Mouse (Mus musculus) embryonic facial prominence, embryonic 14.5 days (tissue): ENCODE measurements around the gene Dkc1. TPM values are rescaled to one million over a fixed set of nuclear protein-coding genes. Genes with fewer than 3 reads are reported as not detected.

Source experiments
- ATAC-seq: fragments of 200-750 bp; cut with Nextera tagmentation; 2 replicates; pipeline ENCODE4 v1.8.0; 2017; ENCODE audit warnings: low read depth, moderate number of reproducible peaks, moderate TSS enrichment
- DNase-seq: peaks from one replicate; pipeline ENCODE4 v3.0.0-alpha.2; 2015; ENCODE audit warnings: low spot score
- H3K27ac ChIP-seq: fragments of 300-500 bp; sonication (generic); replicated peaks from 2 replicates; pipeline ENCODE4 v1.5.1; 2014; ENCODE audit warnings: low read depth, mild to moderate bottlenecking, low read length, moderate library complexity
- H3K27me3 ChIP-seq: fragments of 300-500 bp; sonication (generic); replicated peaks from 2 replicates; pipeline ENCODE4 v1.6.1; 2014; ENCODE audit warnings: low read length; ENCODE audit not compliant: control insufficient read depth, insufficient read depth
- H3K36me3 ChIP-seq: fragments of 300-500 bp; sonication (generic); 2 replicates; pipeline ENCODE4 v1.6.1; 2014; ENCODE audit warnings: low read length, mixed read lengths; ENCODE audit not compliant: control insufficient read depth, insufficient read depth
- H3K4me1 ChIP-seq: fragments of 300-500 bp; sonication (generic); 2 replicates; pipeline ENCODE4 v1.6.1; 2014; ENCODE audit warnings: antibody characterized with exemption, low read length; ENCODE audit not compliant: control insufficient read depth, insufficient read depth
- H3K4me2 ChIP-seq: fragments of 300-500 bp; sonication (generic); 2 replicates; pipeline ENCODE4 v1.6.1; 2014; ENCODE audit warnings: low read depth, mild to moderate bottlenecking, low read length, moderate library complexity, mixed read lengths
- H3K4me3 ChIP-seq: fragments of 300-500 bp; sonication (generic); 2 replicates; pipeline ENCODE4 v1.5.1; 2014; ENCODE audit warnings: low read depth, mild to moderate bottlenecking, low read length
- H3K9ac ChIP-seq: fragments of 300-500 bp; sonication (generic); 2 replicates; pipeline ENCODE4 v1.6.1; 2014; ENCODE audit warnings: low read depth, mild to moderate bottlenecking, low read length, moderate library complexity, mixed read lengths
- H3K9me3 ChIP-seq: fragments of 300-500 bp; sonication (generic); 2 replicates; pipeline ENCODE4 v1.6.1; 2016; ENCODE audit warnings: low read length; ENCODE audit not compliant: control insufficient read depth
- WGBS: fragments of 180-500 bp; shearing (Covaris S2); extraction: QIAGEN DNeasy Blood & Tissue Kit; methylation state at CpG from one replicate; pipeline ENCODE4 v1.1.7; 2014; 5-methylcytosine and 5-hydroxymethylcytosine counted together
- polyA plus RNA-seq: library from polyadenylated mRNA; unstranded; fragments of >200 nt; fragmentation: Nextera tagmentation; extraction: Ambion mirVana; gene quantifications from 2 replicates; pipeline ENCODE4 v1.2.1, GENCODE M21; 2014

Gene Dkc1
- polyA plus RNA-seq, 1 experiment from 2014 or later: 109 TPM

GRCm38 (mm10) chrX:75155576-75156243 is 60.1 kb downstream of the Dkc1 start:
- Histone ChIP-seq H3K36me3 (no peaks in the 10 kb centered on the region), H3K4me1 (no peaks in the 10 kb centered on the region), H3K9me3 (no peaks in the 10 kb centered on the region), H3K4me3 (peak overlapping the region; percentile 43), H3K27ac (no peak overlapping the region), H3K27me3 (no peaks in the 10 kb centered on the region), H3K9ac (peak overlapping the region; percentile 64), H3K4me2 (peak overlapping the region; percentile 58)
- 23% methylated on average over 14 of the region's 49 CpGs for WGBS
- DNase-seq (peak; percentile 25), ATAC-seq (peak; percentile 75)

Other genes with a start within 250 kb of the Dkc1 start
- 1.7 and 2.3 TPM in 2 replicates for gene Gab3, start 10.4 kb upstream of the Dkc1 start, polyA plus RNA-seq
- 48.0 and 53.6 TPM in 2 replicates for gene Mpp1, start 35.2 kb downstream of the Dkc1 start, polyA plus RNA-seq
- gene Smim9, start 67.9 kb downstream of the Dkc1 start, polyA plus RNA-seq: not detected in 2 replicates